Mouse (Mus musculus) neural tube, embryonic 12.5 days (tissue): Measurements from ENCODE around the gene Fam163b. TPM values are rescaled to one million over a fixed set of nuclear protein-coding genes. Genes with fewer than 3 reads are reported as not detected.

Experiments used
- ATAC-seq: fragments of 200-750 bp; cut with Nextera tagmentation; 2 replicates; pipeline ENCODE4 v1.8.0; 2017; ENCODE audit warnings: low read depth, mild to moderate bottlenecking, moderate TSS enrichment, moderate library complexity; ENCODE audit not compliant: low FRiP score
- H3K27ac ChIP-seq: fragments of 300-500 bp; sonication (generic); 2 replicates; pipeline ENCODE4 v1.5.1; 2016
- H3K27me3 ChIP-seq: fragments of 300-500 bp; sonication (generic); replicated peaks from 2 replicates; pipeline ENCODE4 v1.6.1; 2016; ENCODE audit warnings: mild to moderate bottlenecking
- H3K36me3 ChIP-seq: fragments of 300-500 bp; sonication (generic); 2 replicates; pipeline ENCODE4 v1.6.1; 2016; ENCODE audit warnings: mild to moderate bottlenecking
- H3K4me1 ChIP-seq: fragments of 300-500 bp; sonication (generic); 2 replicates; pipeline ENCODE4 v1.6.1; 2016
- H3K4me2 ChIP-seq: fragments of 300-500 bp; sonication (generic); replicated peaks from 2 replicates; pipeline ENCODE4 v1.6.1; 2016; ENCODE audit warnings: mild to moderate bottlenecking
- H3K4me3 ChIP-seq: fragments of 300-500 bp; sonication (generic); 2 replicates; pipeline ENCODE4 v1.5.1; 2016
- H3K9ac ChIP-seq: fragments of 300-500 bp; sonication (generic); 2 replicates; pipeline ENCODE4 v1.6.1; 2016; ENCODE audit warnings: mild to moderate bottlenecking
- H3K9me3 ChIP-seq: fragments of 300-500 bp; sonication (generic); 2 replicates; pipeline ENCODE4 v1.6.1; 2016; ENCODE audit warnings: mild to moderate bottlenecking
- WGBS: fragments of 180-500 bp; shearing (Covaris S2); methylation state at CpG from one replicate; pipeline ENCODE4 v1.1.7; 2016; 5-methylcytosine and 5-hydroxymethylcytosine counted together
- polyA plus RNA-seq: library from polyadenylated mRNA; unstranded; fragments of >200 nt; fragmentation: Nextera tagmentation; extraction: Ambion mirVana; gene quantifications from 2 replicates; pipeline ENCODE4 v1.2.1, GENCODE M21; 2016

Fam163b gene
- polyA plus RNA-seq: 0.74 and 0.80 TPM in 2 replicates

- H3K27ac ChIP-seq: no peak within 1 kb of the TSS
- peak within 1 kb of the TSS; percentile 44 for H3K9ac ChIP-seq
- peak; percentile 41; the same call in 1 of the 2 replicates for ATAC-seq
- peak within 1 kb of the TSS; percentile 41 for H3K4me3 ChIP-seq
- H3K4me1 ChIP-seq: peaks cover 8% of the 10 kb centered on the region; the same call in 1 of the 2 replicates
- peaks cover 25% of the 10 kb centered on the region for H3K27me3 ChIP-seq
- no peaks in the 10 kb centered on the region for H3K9me3 ChIP-seq
- H3K4me2 ChIP-seq: peak within 1 kb of the TSS; percentile 83
- WGBS: 1% methylated on average over 62 of the region's 62 CpGs
- no peaks in the 10 kb centered on the region for H3K36me3 ChIP-seq
Measured at GRCm38 (mm10) chr2:27141950-27142693, at the start of gene Fam163b. Gene Fam163b (minus strand): TSS chr2:27142491.

DNA sequence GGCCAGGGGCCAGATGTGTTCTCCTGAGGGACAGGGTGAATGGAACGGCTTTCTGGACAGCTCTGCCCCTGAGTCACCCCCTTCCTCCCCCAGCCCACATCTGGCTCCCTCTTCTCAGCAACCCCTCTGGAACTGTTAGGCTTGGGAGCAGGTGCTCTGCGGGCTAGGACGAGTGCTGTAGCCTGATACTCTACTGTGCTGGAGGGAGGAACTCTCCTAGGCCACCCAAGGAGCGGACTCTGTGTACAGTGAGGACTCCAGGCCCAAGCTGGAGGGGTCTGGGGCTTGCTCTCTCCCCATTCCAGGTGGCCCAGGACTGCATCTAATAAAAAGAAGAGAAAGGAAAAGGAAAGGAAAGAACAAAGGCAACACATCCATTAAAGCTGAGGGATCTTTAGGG is 47.7 kb upstream of the Fam163b start:
- Histone ChIP-seq H3K4me2 (no peak overlapping the region), H3K36me3 (no peaks in the 10 kb centered on the region), H3K9me3 (no peaks in the 10 kb centered on the region), H3K27ac (no peak overlapping the region), H3K9ac (no peak overlapping the region), H3K4me3 (no peak overlapping the region), H3K27me3 (no peaks in the 10 kb centered on the region), H3K4me1 (no peaks in the 10 kb centered on the region)
- ATAC-seq: no peak
- 56% methylated on average over 4 of the region's 4 CpGs for WGBS

GRCm38 (mm10) chr2:27187531-27187930 is 45.2 kb upstream of the Fam163b start:
- no peak overlapping the region for H3K9ac ChIP-seq
- H3K36me3 ChIP-seq: no peaks in the 10 kb centered on the region
- H3K27ac ChIP-seq: no peak overlapping the region
- no peaks in the 10 kb centered on the region for H3K9me3 ChIP-seq
- ATAC-seq: no peak
- no peaks in the 10 kb centered on the region for H3K27me3 ChIP-seq
- H3K4me1 ChIP-seq: peaks cover 17% of the 10 kb centered on the region
- H3K4me3 ChIP-seq: no peak overlapping the region
- 90% methylated on average over 6 of the region's 6 CpGs for WGBS
- H3K4me2 ChIP-seq: no peak overlapping the region

DNA sequence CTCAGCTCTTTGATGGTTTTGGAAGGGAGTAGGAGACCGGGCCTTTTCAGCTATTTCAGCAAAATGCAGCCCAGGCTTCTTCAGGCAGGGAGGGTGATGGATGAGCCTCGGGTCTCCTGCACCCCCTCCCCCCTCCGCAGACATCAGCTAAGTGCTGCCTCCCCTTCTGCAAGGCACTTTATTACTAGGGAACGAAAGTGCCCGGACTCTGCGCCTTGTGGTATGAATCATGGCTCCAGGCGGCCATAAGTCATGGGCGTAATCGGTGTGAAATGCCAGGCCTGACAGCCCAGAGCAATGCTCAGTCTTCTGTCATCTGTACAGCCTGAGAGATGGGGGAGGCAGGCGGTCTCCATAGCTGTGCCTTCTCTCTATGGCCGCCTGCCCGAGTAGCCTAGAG is 41.4 kb upstream of the Fam163b start:
- 39% methylated on average over 12 of the region's 12 CpGs for WGBS
- Histone ChIP-seq H3K4me1 (peaks cover 18% of the 10 kb centered on the region), H3K27ac (0 out of 2 replicates have a peak overlapping the region, but pooled peaks have one; percentile 15), H3K27me3 (no peaks in the 10 kb centered on the region), H3K9ac (no peak overlapping the region), H3K36me3 (no peaks in the 10 kb centered on the region), H3K9me3 (no peaks in the 10 kb centered on the region), H3K4me3 (no peak overlapping the region), H3K4me2 (no peak overlapping the region)
- peak; percentile 86 for ATAC-seq

DNA sequence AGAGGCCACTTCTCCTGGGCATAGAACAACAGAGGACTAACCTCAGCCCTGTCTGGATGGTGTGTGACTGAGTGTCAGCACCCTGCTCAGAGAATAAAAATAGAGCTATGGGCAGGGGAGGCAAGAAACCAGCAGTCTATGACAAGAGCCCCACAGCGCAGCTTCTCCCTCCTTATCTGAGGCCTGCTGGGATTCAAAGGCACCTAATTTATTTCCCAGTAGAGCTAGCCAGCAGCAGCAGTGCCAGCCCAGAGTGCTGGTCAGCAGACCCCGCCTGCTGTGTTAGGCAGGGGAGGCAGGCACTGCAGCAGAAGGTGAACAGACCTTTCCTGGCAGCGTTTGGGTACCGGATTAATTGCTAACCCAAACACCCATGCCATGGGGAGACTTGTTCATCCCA is 39.6 kb upstream of the Fam163b start:
- no peaks in the 10 kb centered on the region for H3K27me3 ChIP-seq
- ATAC-seq: no peak
- no peaks in the 10 kb centered on the region for H3K36me3 ChIP-seq
- no peaks in the 10 kb centered on the region for H3K9me3 ChIP-seq
- H3K27ac ChIP-seq: no peak overlapping the region
- peaks cover 18% of the 10 kb centered on the region for H3K4me1 ChIP-seq
- WGBS: 71% methylated on average over 4 of the region's 4 CpGs
- H3K4me2 ChIP-seq: no peak overlapping the region
- no peak overlapping the region for H3K9ac ChIP-seq
- no peak overlapping the region for H3K4me3 ChIP-seq

- Histone ChIP-seq H3K27ac (no peak overlapping the region), H3K9ac (no peak overlapping the region), H3K4me3 (no peak overlapping the region), H3K4me1 (peaks cover 22% of the 10 kb centered on the region), H3K4me2 (no peak overlapping the region), H3K36me3 (no peaks in the 10 kb centered on the region), H3K27me3 (no peaks in the 10 kb centered on the region), H3K9me3 (no peaks in the 10 kb centered on the region)
- ATAC-seq: no peak
- WGBS: 86% methylated on average over 8 of the region's 8 CpGs
Measured at GRCm38 (mm10) chr2:27179101-27179500, 36.8 kb upstream of the Fam163b start.

GRCm38 (mm10) chr2:27175696-27176267 is 33.5 kb upstream of the Fam163b start:
- Histone ChIP-seq H3K36me3 (no peaks in the 10 kb centered on the region), H3K27ac (no peak overlapping the region), H3K4me3 (no peak overlapping the region), H3K4me1 (peaks cover 8% of the 10 kb centered on the region; the same call in 1 of the 2 replicates), H3K4me2 (no peak overlapping the region), H3K9me3 (no peaks in the 10 kb centered on the region), H3K27me3 (no peaks in the 10 kb centered on the region), H3K9ac (no peak overlapping the region)
- no peak for ATAC-seq
- 85% methylated on average over 10 of the region's 10 CpGs for WGBS

DNA sequence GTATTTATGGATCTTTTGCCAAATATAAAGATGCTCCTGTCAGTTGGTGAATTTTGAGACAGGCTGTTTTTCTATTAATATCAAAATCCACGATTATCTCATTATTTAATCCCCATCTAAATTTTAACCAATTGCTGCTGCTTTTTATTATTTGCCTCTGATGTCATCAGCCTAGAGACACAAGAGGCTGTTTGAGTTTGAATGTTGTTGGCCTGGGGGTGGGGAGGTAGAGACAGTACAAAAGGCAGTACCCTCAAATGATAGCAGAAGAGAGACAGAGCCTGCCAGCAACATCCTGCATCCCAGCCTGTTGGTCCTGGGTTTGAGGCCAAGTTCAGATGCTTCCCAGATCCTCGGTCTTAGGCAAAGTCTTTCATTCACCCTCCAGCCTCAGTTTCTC is 32.0 kb upstream of the Fam163b start:
- peaks cover 8% of the 10 kb centered on the region; the same call in 1 of the 2 replicates for H3K4me1 ChIP-seq
- 76% methylated on average over 2 of the region's 2 CpGs for WGBS
- no peaks in the 10 kb centered on the region for H3K27me3 ChIP-seq
- H3K36me3 ChIP-seq: no peaks in the 10 kb centered on the region
- H3K27ac ChIP-seq: no peak overlapping the region
- ATAC-seq: no peak
- H3K9ac ChIP-seq: no peak overlapping the region
- H3K9me3 ChIP-seq: no peaks in the 10 kb centered on the region
- no peak overlapping the region for H3K4me3 ChIP-seq
- no peak overlapping the region for H3K4me2 ChIP-seq

- no peak overlapping the region for H3K4me3 ChIP-seq
- no peaks in the 10 kb centered on the region for H3K27me3 ChIP-seq
- no peaks in the 10 kb centered on the region for H3K9me3 ChIP-seq
- 20% methylated on average over 2 of the region's 2 CpGs for WGBS
- H3K9ac ChIP-seq: no peak overlapping the region
- no peak for ATAC-seq
- H3K4me1 ChIP-seq: no peaks in the 10 kb centered on the region; the same call in 1 of the 2 replicates
- H3K36me3 ChIP-seq: no peaks in the 10 kb centered on the region
- no peak overlapping the region for H3K4me2 ChIP-seq
- H3K27ac ChIP-seq: no peak overlapping the region
Measured at GRCm38 (mm10) chr2:27166999-27167398, 24.7 kb upstream of the Fam163b start.

- no peak overlapping the region for H3K9ac ChIP-seq
- WGBS: 86% methylated on average over 2 of the region's 2 CpGs
- H3K4me2 ChIP-seq: no peak overlapping the region
- H3K9me3 ChIP-seq: no peaks in the 10 kb centered on the region
- no peak overlapping the region for H3K4me3 ChIP-seq
- no peaks in the 10 kb centered on the region for H3K36me3 ChIP-seq
- no peak for ATAC-seq
- H3K27me3 ChIP-seq: no peaks in the 10 kb centered on the region
- H3K27ac ChIP-seq: no peak overlapping the region
- no peaks in the 10 kb centered on the region; the same call in 1 of the 2 replicates for H3K4me1 ChIP-seq
Measured at GRCm38 (mm10) chr2:27166074-27166473, 23.8 kb upstream of the Fam163b start.

- H3K27ac ChIP-seq: no peak within 1 kb of the TSS
- H3K4me2 ChIP-seq: no peak within 1 kb of the TSS
- whole genome bisulfite sequencing: 85% methylated on average over 12 of the region's 12 CpGs
- ATAC-seq: no peak
- H3K9me3 ChIP-seq: no peaks in the 10 kb centered on the region
- no peaks in the 10 kb centered on the region; the same call in 1 of the 2 replicates for H3K4me1 ChIP-seq
- H3K27me3 ChIP-seq: no peaks in the 10 kb centered on the region
- no peak within 1 kb of the TSS for H3K9ac ChIP-seq
- H3K4me3 ChIP-seq: no peak within 1 kb of the TSS
- H3K36me3 ChIP-seq: no peaks in the 10 kb centered on the region
Measured at GRCm38 (mm10) chr2:27164796-27165590, 22.7 kb upstream of the Fam163b start, which contains the start of gene Dbh. Gene Dbh (plus strand): TSS chr2:27165233.

GRCm38 (mm10) chr2:27163851-27164250 is 21.6 kb upstream of the Fam163b start:
- no peak for ATAC-seq
- WGBS: 83% methylated on average over 5 of the region's 5 CpGs
- Histone ChIP-seq H3K4me3 (no peak overlapping the region), H3K27ac (no peak overlapping the region), H3K9me3 (no peaks in the 10 kb centered on the region), H3K4me1 (no peaks in the 10 kb centered on the region; the same call in 1 of the 2 replicates), H3K27me3 (no peaks in the 10 kb centered on the region), H3K36me3 (no peaks in the 10 kb centered on the region), H3K4me2 (no peak overlapping the region), H3K9ac (no peak overlapping the region)
